Mouse (Mus musculus) cerebellum, postnatal 25 days (tissue): ENCODE results near the gene Srsf4.

Experiments used
- DNase-seq, 2 experiments: peaks; one replicate each; pipeline ENCODE4 v3.0.0; 2021; ENCODE audit warnings: mixed read lengths in 2 of 2

Gene Srsf4

DNA sequence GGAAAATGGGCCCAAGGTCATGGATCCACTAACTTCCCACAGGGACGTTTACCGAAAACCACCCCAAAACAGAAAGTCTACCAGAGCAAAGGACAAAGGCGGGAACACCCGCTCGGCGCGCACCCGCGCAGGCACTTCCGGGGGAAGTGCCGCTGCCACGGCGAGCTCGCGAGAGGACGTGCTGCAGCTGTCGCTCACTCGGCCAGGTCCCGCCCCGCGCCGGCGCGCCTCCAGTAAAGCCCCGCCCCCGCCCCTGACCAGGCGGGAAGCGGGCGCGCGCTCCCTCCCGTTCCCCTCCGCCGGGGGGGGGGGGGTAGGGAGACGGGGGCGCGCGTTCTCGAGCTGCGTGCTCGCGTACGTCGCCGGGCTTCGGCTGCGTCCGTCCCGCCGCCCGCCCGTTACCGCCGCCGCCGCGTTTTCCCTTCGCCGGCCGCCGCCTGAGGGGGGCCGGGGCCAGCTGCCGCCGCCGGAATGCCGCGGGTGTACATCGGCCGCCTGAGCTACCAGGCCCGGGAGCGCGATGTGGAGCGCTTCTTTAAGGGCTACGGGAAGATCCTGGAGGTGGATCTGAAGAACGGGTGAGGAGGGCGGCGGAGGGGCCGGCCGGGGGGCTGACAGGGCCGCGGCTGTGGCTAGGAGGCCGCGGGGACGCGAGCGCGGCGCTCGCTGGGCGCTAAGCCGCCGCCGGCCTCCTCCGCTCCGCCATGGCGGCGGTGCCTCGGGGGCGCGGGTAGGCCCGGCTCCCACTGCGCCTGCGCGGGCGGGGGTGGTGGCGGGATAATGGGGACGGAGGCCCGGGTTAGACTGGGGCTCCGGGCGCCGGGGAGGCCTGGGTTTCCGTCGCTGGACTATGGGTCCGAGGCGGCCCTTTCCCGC lies at the start of gene Srsf4:
Srsf4 (plus strand) TSS at position 325 of the 876 bp plus-strand sequence.
- DNase-seq = peak; percentile 94 to 98

DNA sequence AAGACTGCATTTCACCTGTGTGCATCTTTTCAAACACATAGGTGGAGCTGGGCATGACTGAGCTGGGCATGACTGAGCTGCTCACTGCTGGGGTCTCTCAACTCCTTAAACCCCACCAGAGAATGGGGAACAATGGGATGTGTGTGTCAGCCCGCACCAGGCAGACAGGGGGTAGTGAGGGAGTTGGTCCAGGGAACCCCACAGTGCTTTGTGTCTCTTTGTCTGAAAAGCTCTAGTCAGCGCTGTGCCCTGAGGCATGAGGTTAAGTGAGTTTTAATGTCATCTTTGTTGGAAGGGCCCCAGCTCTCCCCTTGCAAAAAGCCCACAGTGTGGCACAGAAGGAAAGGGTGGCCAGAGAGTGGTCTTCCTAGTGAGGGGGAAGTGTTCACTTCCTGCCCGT lies 48.5 kb upstream of the Srsf4 start:
- DNase-seq = no peak

DNA sequence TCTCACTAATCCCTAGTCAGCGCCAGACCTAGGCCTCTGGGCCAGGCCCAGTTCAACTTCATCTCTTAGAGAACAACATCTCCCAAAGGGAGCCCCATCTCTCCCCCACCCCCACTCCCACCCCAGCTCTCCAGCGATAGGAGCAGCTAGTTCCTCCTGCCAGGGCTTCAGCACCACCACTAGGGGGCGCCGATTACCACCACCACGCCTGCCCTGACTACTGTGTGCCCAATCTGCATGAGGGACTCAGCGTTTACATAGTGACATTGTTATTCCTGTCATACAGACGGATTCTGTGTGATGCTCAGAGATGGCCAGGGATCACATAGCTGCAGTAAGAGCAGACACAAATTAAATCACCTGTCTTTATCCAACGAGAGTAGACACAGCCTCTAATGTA lies 47.6 kb upstream of the Srsf4 start:
- DNase-seq = peak; percentile 32 to 51

DNA sequence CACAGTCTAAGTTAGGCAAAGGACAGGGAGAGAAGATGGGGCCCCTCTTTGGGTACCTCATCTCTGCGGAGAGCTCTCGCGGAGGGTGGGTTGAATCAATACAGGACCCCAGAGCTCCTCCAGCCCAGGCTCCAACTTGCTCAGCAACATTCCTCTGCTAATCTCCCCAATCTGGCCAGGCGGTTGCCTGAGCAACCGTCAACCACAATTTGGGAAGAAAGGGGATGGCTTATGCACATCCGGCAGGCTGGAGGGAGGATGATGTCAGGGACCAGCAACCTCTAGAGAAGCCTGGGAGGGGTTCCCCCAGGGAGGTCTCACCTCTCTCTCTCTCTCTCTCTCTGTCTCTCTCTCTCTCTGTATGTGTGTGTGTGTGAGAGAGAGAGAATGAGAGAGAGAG lies 46.5 kb upstream of the Srsf4 start:
- no peak for DNase-seq

DNA sequence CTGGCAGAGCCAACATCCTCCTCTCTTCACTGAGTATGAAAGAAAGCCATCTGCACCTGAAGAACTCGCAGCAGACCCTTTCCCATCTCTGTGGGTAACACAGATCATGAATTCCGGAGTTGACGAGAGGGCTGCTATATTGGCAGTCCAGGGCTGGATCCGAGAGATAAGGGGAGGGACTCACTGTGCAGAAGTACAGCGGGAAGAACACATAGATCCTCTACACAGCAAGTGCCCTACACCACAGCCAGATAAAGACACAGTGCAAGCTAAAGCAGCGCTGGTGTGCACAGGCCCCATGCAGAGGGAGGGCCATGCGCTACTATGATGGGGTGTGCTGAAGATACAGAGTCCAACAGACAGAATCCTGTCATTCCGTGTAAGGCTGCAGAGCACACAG lies 44.3 kb upstream of the Srsf4 start:
- DNase-seq = no peak

DNA sequence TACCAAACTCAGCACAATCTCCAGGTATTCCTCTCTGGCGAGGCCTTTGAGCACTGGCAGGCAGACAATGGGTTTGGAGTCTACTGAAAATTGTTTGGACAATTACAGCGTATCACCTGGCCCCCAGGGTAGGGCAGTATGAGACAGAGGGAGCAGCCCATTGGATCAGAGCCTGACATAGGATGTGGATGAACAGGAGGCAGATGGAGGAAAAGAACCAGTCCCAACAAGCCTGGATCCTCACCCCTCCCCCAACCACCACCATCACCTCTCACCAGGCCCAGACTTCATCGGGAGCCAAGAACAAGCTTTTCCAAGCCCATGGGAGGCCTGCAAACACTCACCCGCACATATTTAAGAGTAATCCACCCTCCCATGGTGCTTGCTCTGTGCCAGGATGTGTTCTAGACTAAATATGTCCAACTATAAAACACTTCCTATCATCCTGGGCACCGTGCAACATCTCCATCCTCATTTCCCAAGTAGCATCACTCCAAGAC lies 41.8 kb upstream of the Srsf4 start:
- peak in 1 of 2 experiments; percentile 41 for DNase-seq

DNA sequence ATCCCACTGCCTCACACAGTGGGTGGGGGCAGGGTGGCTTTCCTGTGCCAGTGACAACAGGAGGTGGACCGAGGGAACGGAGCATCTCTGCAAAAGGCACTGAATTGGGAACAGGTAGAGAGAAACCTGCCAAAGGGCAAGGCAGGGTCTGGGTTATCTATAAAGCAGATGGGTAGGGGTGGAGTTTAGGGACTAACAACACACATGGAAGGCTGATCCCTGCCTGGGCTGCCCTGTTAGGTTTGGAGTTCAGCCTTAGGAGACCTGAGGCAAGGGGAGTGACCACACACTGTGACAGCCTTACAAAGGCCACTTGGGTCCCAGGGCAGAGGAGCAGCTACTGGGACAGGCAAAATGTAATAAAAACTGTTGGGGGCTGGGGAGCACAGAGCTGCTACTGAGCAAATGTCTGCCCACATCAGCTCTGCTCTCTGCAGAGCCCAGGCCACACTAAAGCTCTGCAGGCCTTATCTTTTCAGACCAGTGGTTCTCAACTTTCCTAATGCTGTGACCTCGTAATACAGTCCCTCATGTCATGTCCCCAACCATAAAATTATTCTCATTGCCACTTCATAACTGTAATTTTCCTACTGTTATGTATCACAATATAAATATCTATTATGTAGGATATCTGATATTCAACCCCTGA lies 40.5 kb upstream of the Srsf4 start:
- no peak for DNase-seq

DNA sequence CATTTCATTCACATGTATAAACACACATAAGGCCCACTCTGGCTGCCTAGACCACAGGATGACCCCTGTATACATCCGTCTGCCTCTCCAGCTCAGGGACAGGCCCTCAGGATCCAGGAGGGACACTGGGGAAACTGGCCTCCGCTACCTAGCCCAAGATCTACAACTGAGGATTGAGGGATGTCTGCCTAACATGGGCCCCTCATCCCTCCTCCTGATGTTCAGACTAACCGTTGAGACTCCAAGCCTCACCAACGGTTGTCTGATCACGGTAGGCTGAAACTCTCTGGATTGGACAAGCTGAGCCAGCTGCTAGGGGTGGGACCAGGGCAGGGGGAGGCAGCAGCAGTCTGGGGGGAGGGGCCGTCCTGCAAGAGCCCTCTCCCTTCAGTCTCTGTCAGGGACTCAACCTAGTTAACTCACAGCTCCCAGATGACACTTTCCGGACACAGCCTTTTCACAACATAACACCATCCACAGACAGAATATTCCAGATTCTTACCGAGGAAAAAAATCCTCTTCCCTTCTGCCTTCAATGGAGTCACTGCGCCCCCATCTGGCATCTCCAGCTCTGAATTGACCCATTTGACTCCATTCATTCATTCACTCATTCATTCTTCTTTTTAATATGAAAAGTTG lies 39.3 kb upstream of the Srsf4 start:
- peak in 1 of 2 experiments; percentile 49 for DNase-seq

DNA sequence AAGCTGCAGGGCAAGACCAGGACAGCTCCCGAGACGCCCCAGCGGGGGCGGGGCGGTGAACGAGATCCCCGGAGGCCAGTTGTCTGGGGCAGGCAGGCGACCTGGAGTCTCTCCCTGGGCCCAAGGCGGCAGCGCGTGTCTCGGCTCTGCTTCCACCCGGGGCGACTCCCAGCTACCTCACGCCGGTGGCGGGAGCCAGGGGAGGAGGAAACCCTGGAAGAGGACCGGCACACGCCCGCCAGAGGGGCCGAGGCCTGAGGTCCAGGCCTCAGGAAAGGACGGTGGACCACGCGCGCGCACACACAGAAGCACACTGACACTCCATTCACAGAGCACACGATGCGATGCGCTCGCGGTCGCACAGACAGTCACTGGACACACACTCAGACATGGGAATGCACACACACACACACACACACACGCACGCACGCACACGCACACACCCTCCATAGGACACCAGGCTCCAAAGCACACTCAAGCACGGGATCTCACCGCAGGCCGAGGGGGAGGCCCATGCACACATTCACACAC lies 37.0 kb upstream of the Srsf4 start:
- peak; percentile 49 to 53 for DNase-seq

DNA sequence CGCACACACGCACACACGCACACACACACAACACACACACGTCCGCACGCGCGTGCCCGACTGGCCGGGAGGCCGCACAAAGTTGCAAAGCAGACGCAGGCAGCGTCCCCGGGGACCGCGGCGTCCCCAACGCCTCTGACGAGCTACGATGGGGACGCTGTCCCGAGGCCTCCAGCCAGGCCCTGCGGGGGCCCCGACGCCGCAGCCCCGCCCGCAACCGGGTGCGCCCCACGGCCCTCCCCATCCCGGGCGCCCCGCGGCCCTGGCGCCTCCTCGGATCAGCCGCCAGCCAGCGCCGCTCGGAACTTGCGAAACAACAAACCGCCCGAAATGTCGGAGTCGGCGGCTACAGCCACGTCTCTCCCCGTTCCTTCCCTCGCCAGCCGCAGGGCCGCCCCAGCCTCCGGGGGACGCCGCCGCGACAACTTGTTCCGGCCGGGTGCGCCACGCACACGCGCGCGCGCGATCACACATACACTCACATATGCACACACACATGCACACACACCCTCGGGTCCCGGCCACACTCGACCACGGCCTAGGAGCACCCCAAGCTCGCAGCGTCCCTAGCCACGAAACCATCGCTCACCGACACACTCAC lies 36.4 kb upstream of the Srsf4 start:
- peak; percentile 61 to 63 for DNase-seq

DNA sequence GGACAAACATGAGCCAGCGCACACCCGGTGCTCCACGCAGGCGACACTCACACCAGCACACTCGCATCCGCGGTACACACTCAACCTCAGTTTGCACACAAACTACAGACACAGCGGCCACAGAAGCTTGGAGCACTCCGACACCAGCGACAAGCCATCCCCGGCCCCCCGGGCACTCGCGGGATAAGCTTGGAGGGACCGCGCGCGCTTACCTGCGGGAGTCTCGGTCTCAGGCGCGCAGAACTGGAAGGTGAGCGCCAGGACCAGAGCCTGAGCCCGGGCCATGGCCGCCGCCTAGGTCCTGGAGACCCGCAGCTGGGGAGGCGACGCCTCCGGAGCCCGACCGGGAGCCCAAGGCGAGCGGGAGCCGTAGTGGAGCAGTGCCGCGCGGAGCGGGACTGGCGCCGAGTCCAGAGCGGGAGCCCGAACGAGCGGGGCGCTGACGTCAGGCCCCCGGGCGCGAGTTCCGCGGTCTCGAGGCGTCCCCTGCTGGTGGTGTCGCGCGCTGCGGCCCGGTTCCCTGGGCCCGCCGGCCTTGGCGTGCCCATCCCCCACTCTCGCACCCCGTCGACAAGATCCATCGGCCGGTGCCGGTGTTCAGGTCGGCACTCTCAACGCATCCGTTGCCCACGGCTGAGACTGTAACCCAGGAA lies 35.4 kb upstream of the Srsf4 start, which contains the start of gene Ptpru:
Ptpru (minus strand) TSS at position 417 of the 653 bp plus-strand sequence.
- DNase-seq = peak; percentile 98 to 99

DNA sequence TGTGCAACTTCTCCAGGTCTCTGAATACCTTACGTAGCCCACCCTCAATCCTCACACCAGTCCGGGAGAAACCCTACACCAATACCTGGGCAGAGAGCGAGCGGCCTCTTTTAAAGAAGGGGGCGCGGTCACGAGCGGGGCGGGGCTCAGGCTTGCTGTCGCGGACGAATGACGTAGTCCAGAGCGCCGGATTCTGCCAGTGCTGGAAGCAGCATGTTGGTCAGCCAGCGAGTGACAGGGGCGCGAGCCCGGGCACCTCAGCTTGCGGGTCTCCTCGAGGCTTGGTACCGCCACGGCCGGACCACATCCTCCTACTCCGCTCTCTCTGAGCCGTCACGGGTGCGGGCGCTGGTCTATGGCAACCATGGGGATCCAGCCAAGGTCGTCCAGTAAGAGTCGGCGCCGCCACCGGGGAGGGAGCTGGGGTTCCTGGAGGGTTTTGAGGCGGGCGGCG lies 30.1 kb upstream of the Srsf4 start, which contains the start of gene Mecr:
Mecr (plus strand) TSS at position 181 of the 454 bp plus-strand sequence.
- DNase-seq = peak; percentile 95 to 97

DNA sequence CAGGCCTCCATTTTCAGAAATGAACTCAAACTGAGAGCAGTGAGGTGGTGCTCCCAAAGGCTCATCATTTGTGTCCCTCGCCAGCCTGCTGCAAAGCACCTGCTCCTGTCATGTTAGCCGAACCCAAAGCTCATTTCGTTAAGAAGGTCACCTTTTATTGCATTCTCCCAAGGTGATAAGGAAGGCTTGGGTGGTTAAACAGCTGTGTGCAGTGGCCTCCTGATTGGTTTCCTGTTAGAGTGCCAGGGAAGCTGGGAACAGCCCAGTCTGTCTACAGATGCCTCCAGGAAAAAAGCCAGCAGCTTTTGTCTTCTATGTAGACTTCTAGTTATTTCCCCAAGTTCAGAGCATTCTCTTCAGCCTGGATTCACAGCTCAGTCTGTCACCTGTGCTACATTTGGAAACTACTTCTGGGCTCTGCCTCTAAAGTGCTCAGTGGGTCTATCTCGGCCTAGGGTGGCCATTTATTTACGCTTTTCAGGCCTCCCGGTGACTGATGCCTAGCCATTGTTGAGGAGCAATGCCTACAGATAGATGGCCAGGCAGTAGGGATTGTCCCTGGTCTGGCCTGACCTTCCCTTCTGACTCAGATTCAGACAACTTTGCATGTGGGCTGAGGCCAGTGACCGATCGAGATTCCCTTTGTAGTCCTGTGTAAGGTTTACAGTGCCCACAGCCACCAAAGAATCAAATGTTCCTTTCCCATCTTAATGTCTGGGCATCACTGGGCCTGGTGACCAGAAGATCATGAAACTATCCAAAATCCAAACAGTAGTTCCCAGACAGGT lies 27.2 kb upstream of the Srsf4 start:
- no peak for DNase-seq

DNA sequence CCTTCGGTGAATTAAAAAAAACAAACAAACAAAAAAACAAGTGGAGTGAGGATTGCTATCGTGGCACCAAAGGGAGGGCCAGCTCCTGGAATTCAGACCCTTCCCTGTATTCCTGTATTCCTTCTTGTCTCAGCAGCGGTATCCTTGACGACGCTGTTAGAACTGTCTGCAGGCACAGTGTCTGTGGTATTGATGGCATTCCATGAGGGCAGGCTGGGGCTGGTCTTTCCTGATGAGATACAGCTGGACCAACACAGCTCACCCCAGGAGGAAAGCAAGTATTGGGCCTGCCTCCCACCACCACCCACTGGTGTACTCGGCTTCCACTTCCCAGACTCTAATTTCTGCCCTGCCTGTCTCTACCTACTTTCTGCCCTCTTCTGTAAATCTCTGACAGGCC lies 25.3 kb upstream of the Srsf4 start:
- no peak for DNase-seq

DNA sequence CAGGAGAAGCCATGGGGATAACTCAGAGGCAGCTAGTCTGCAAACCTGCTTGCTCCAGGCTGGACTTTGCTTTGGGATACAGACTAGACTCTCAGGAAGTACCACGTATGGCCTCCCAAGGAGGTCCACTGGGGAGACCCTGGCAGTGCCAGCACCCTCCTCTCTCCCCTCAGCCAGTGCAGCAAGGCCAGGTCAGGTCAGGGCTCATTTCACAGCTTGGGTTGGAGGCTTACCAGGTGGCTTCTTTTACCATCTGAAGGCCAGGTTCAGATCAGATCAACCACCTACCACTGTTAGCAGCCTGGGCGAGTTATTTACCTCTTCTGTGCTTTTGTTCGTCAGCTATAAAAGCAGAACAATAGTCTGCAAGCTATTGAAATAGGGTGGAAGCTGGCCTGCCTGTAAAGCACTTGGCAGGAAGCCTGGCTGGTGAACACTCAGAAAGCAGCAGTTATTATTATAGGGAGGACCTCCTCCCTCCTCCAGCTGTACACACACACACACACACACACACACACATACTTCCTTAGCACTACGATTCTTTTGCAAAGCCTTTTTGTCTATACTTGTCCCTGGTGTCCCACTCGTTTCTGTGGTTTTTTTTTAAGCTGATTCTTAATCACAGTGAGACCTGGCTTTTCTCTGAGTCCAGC lies 23.3 kb upstream of the Srsf4 start:
- DNase-seq = no peak

DNA sequence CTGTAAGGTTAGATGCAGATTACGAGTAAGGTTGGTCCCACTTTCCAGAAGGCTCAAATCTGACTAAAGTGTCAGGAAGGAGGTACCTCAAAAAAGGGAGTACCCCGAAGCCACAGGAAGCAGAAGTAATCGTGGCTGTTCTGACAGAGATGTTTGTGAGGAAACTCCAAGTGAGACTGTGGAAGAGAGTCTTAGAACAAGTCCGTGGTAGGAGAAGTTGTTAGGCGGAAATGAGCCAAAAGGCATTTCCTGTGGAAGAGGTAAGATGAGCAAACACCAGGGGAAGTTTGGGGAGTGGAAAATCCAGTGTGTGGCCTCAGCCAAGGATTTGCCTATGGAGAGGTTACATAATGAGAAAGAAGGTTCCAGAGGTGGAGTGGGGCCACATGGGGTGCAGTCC lies 18.5 kb upstream of the Srsf4 start:
- no peak for DNase-seq

DNA sequence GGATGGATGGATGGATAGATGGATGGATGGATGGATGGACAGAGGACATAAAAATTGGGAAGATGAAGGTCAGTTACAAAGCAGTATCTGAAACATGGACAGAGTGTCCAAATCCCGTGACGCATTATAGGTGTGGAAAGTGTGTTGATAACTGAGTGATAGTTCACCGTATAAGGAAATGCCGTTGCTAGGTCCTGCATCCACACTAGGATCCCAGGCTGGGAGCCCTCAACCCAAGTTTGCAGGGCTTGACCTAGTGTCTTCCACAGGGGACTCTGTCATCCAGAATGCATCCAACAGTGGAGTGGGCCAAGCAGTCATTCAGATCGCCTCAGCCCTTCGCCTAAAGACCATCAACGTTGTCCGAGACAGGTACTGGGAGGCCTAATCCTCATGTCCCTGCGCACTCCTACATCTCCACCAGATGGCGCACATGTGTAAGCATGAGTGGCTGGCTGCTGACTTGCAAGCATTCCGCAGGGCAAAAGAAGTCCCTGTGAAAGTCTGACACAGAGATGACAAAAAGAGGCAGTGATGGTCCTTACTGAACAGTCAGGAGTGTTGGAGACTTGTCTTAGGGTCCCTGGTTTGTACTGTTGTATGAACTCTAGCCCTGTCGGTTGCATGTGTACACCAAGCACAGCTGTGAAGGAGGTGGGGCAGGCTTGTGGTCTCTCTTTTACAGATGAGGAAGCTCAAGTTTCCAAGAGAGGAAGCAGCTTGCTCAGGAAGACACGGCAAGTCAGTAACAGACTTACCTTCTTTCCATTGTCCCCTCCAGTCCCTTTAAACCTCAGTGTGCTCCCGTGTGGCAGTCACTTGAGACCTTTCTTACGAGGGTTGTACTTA lies 12.7 kb upstream of the Srsf4 start:
- DNase-seq = peak; percentile 79 to 89

DNA sequence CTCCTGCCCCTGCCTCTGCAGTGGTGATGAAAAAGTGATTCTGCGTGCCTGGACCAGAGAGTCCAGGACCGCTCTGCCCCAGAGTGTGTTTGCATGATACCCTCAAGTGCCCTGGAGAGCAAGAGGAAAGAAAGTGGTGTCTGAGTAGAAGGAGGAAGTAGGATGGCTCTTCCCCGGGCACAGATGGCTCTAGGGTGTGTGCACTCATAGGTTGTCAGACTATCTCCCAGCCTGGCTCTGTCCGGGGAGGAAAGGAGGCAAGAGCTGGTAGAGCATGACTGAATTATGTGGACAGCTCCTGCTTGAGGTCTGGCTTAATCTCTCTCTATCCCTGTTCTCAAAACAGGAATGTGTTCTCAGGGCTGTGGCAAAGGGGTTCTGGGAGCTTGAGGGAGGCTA lies 12.1 kb upstream of the Srsf4 start:
- no peak for DNase-seq

DNA sequence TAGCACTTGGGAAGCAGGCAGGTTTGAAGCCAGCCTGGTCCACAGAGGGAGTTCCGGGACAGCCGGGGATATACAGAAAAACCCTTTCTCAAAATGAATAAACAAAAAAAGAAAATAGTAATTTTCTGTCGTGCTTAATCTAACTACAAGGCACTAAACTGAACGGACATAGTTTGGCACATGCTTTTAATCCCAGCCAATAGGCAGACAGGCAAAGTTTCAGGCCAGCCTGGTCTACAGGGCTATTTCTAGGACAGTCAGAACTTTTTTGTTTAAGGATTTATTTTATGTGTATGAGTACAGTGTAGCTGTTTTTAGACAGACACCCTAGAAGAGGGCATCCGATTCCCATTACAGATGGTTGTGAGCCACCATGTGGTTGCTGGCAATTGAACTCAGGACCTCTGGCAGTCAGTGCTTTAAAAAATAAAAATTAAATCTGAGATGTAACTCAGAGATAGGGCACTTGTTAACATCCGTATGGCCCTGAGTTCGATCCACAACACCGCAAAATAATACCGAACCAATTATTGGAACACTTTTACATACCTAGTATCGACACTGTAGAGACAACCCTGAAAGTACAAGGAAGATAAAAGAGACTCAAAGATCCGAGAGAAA lies 635 bp upstream of the Srsf4 start:
- peak in 1 of 2 experiments; percentile 19 for DNase-seq
